Comparison of ENCODE assay signal across 8 mouse cellular contexts in genomic region chr7:126861429-126862130, GRCm38 (mm10). TPM values are rescaled to one million over a fixed set of nuclear protein-coding genes. Genes with fewer than 3 reads are reported as not detected.
A peak's percentile ranks its signal among the peaks of the same experiment; 100 is the strongest.
DNase-seq lines count a peak whose midpoint lies in the region; ATAC-seq and TF ChIP-seq lines count a peak whose summit lies in the region.

Hirip3 (plus strand) TSS chr7:126861972.

- peaks cover 82% of the 10 kb centered on the region for H3K36me3 ChIP-seq in forebrain, embryonic 10.5 days (replicated peaks)
- H3K36me3 ChIP-seq in heart, embryonic 15.5 days = peaks cover 41% of the 10 kb centered on the region; the same call in 1 of the 2 replicates
- H3K36me3 ChIP-seq in liver, embryonic 14.5 days (replicated peaks; ENCODE audit: control insufficient read depth, insufficient read depth, low read depth) = peaks cover 33% of the 10 kb centered on the region
- peaks cover 13% of the 10 kb centered on the region for H3K36me3 ChIP-seq in neural tube, embryonic 11.5 days (ENCODE audit: control insufficient read depth, insufficient read depth, low read length)
- peaks cover 3% of the 10 kb centered on the region for H3K36me3 ChIP-seq in stomach, postnatal 0 days (ENCODE audit: control insufficient read depth, insufficient read depth, low read length)

- peak within 1 kb of the TSS; percentile 76 for H3K4me2 ChIP-seq in heart, embryonic 15.5 days
- H3K4me2 ChIP-seq in liver, embryonic 14.5 days (ENCODE audit: low read depth) = peak within 1 kb of the TSS; percentile 99
- H3K4me2 ChIP-seq in neural tube, embryonic 11.5 days (ENCODE audit: low read depth) = peak within 1 kb of the TSS; percentile 85
- peak within 1 kb of the TSS; percentile 55 for H3K4me2 ChIP-seq in stomach, postnatal 0 days (replicated peaks; ENCODE audit: low read depth)

- no peaks in the 10 kb centered on the region for H3K9me3 ChIP-seq in forebrain, embryonic 10.5 days
- H3K9me3 ChIP-seq in heart, embryonic 15.5 days (replicated peaks) = no peaks in the 10 kb centered on the region
- no peaks in the 10 kb centered on the region for H3K9me3 ChIP-seq in liver, embryonic 14.5 days (ENCODE audit: control insufficient read depth, low read length)
- no peaks in the 10 kb centered on the region for H3K9me3 ChIP-seq in neural tube, embryonic 11.5 days (ENCODE audit: control insufficient read depth, low read length)
- no peaks in the 10 kb centered on the region for H3K9me3 ChIP-seq in stomach, postnatal 0 days (ENCODE audit: control insufficient read depth, low read length)

- H3K9ac ChIP-seq in heart, embryonic 15.5 days = peak within 1 kb of the TSS; percentile 64
- H3K9ac ChIP-seq in liver, embryonic 14.5 days (replicated peaks) = peak within 1 kb of the TSS; percentile 83
- H3K9ac ChIP-seq in neural tube, embryonic 11.5 days (ENCODE audit: low read length) = peak within 1 kb of the TSS; percentile 70
- peak within 1 kb of the TSS; percentile 65 for H3K9ac ChIP-seq in stomach, postnatal 0 days (ENCODE audit: low read length)

- ATAC-seq in CD4-positive, CD25-positive, alpha-beta regulatory T cell, adult 4 months = peak; percentile 88
- peak; percentile 94 for ATAC-seq in heart, embryonic 15.5 days (replicated peaks; ENCODE audit: insufficient number of reproducible peaks, insufficient read depth, low FRiP score, low read depth)
- ATAC-seq in liver, embryonic 14.5 days (ENCODE audit: insufficient read depth) = peak; percentile 93
- peak; percentile 81 for ATAC-seq in neural tube, embryonic 11.5 days (ENCODE audit: insufficient read depth, low FRiP score, low TSS enrichment)
- ATAC-seq in stomach, postnatal 0 days (ENCODE audit: low FRiP score, low TSS enrichment) = peak; percentile 94

- TF ChIP-seq CTCF in liver, embryonic 14.5 days (IDR thresholded peaks at IDR 0.05; ENCODE audit: low read depth) = no peak
- no peak for TF ChIP-seq CTCF in stomach, postnatal 0 days (IDR thresholded peaks at IDR 0.05; ENCODE audit: low read depth)

- H3K27me3 ChIP-seq in forebrain, embryonic 10.5 days (ENCODE audit: poor library complexity, severe bottlenecking) = no peaks in the 10 kb centered on the region
- H3K27me3 ChIP-seq in heart, embryonic 15.5 days = no peaks in the 10 kb centered on the region
- no peaks in the 10 kb centered on the region for H3K27me3 ChIP-seq in liver, embryonic 14.5 days (ENCODE audit: control insufficient read depth, insufficient read depth, low read length)
- no peaks in the 10 kb centered on the region for H3K27me3 ChIP-seq in neural tube, embryonic 11.5 days (ENCODE audit: control insufficient read depth, insufficient read depth, low read length)
- no peaks in the 10 kb centered on the region for H3K27me3 ChIP-seq in stomach, postnatal 0 days (ENCODE audit: control insufficient read depth, insufficient read depth, low read length)

- WGBS in forebrain, embryonic 10.5 days = 4% methylated on average over 42 of the region's 42 CpGs
- WGBS in heart, embryonic 15.5 days = 2% methylated on average over 42 of the region's 42 CpGs
- 1% methylated on average over 42 of the region's 42 CpGs for WGBS in liver, embryonic 14.5 days (ENCODE audit: insufficient replicate concordance)
- 2% methylated on average over 42 of the region's 42 CpGs for WGBS in neural tube, embryonic 11.5 days
- WGBS in stomach, postnatal 0 days = under 1% methylated on average over 42 of the region's 42 CpGs

- H3K27ac ChIP-seq in forebrain, embryonic 10.5 days = peak within 1 kb of the TSS; percentile 93
- H3K27ac ChIP-seq in heart, embryonic 15.5 days = peak within 1 kb of the TSS; percentile 84
- H3K27ac ChIP-seq in liver, embryonic 14.5 days = peak within 1 kb of the TSS; percentile 58
- peak within 1 kb of the TSS; percentile 78 for H3K27ac ChIP-seq in neural tube, embryonic 11.5 days (ENCODE audit: low read depth, low read length)
- H3K27ac ChIP-seq in stomach, postnatal 0 days (replicated peaks) = peak within 1 kb of the TSS; percentile 35

- H3K4me1 ChIP-seq in forebrain, embryonic 10.5 days = peaks cover 46% of the 10 kb centered on the region
- peaks cover 30% of the 10 kb centered on the region for H3K4me1 ChIP-seq in heart, embryonic 15.5 days (replicated peaks)
- peaks cover 14 to 20% of the 10 kb centered on the region in 2 experiments for H3K4me1 ChIP-seq in liver, embryonic 14.5 days (replicated peaks; ENCODE audit: control insufficient read depth in 2 of 2, insufficient read depth in 2 of 2, low read length in 1 of 2)
- peaks cover 22% of the 10 kb centered on the region for H3K4me1 ChIP-seq in neural tube, embryonic 11.5 days (ENCODE audit: control insufficient read depth, insufficient read depth, low read length)
- H3K4me1 ChIP-seq in stomach, postnatal 0 days (replicated peaks; ENCODE audit: control insufficient read depth, insufficient read depth) = peaks cover 5% of the 10 kb centered on the region; the same call in 1 of the 2 replicates

- TF ChIP-seq EP300 in liver, embryonic 14.5 days (IDR thresholded peaks at IDR 0.05; ENCODE audit: low read depth) = no peak
- TF ChIP-seq EP300 in stomach, postnatal 0 days (optimal IDR thresholded peaks at IDR 0.05) = no peak

- peak within 1 kb of the TSS; percentile 72 for H3K4me3 ChIP-seq in forebrain, embryonic 10.5 days
- peak within 1 kb of the TSS; percentile 67 for H3K4me3 ChIP-seq in heart, embryonic 15.5 days
- H3K4me3 ChIP-seq in liver, embryonic 14.5 days (ENCODE audit: insufficient read depth in 1 of 2, low read depth in 2 of 2, low read length in 2 of 2) = peak within 1 kb of the TSS; percentile 80 to 95
- peak within 1 kb of the TSS; percentile 60 for H3K4me3 ChIP-seq in neural tube, embryonic 11.5 days (ENCODE audit: low read depth, low read length)
- peak within 1 kb of the TSS; percentile 67 for H3K4me3 ChIP-seq in stomach, postnatal 0 days (ENCODE audit: low read depth, low read length)

- peak; percentile 90 for DNase-seq in c-Kit-negative CD71-positive TER-119-positive erythroid progenitor cells, embryonic 14.5 days (ENCODE audit: low read depth, low spot score)
- DNase-seq in forebrain, embryonic 10.5 days (ENCODE audit: extremely low spot score, low spot score) = peak; percentile 95
- DNase-seq in kidney, postnatal 25 days = peak; percentile 97 to 98
- DNase-seq in liver, embryonic 14.5 days (ENCODE audit: low read depth in 3 of 3, low spot score in 3 of 3) = peak; percentile 91 to 94 (median 93)
- DNase-seq in neural tube, embryonic 11.5 days (ENCODE audit: low spot score) = peak; percentile 96
- DNase-seq in stomach, postnatal 0 days (ENCODE audit: low spot score) = peak; percentile 96

RNA-seq across cellular contexts. Expression of gene Hirip3, which starts in this region (rescaled TPM):
- 10 to 100 TPM; 12.7 to 20.6 TPM for polyA plus RNA-seq in CD4-positive, CD25-positive, alpha-beta regulatory T cell, adult 4 months (2017; shearing (Covaris generic))
- polyA plus RNA-seq in forebrain, embryonic 10.5 days (2016; fragmentation: Nextera tagmentation; extraction: Ambion mirVana) = 57.4 and 65.2 TPM in 2 replicates
- 14.3 and 24.2 TPM in 2 replicates for polyA plus RNA-seq in heart, embryonic 15.5 days (2015; fragmentation: Nextera tagmentation; extraction: Ambion mirVana)
- polyA plus RNA-seq in liver, embryonic 14.5 days (2012; rRNA removed) = 24.7 and 58.1 TPM in 2 replicates
- 5.2 and 5.6 TPM in 2 replicates for polyA plus RNA-seq in liver, embryonic 14.5 days (2014; fragmentation: Nextera tagmentation; extraction: Ambion mirVana)
- 21.0 and 23.4 TPM in 2 replicates for polyA plus RNA-seq in neural tube, embryonic 11.5 days (2014; fragmentation: Nextera tagmentation; extraction: Ambion mirVana)
- 5.7 and 7.6 TPM in 2 replicates for polyA plus RNA-seq in stomach, postnatal 0 days (2015; fragmentation: Nextera tagmentation; extraction: Ambion mirVana)

Comparison
In these comparisons a context has a peak if more than half of its experiments do, and no peak if none do; other contexts are left out.
1. Peak in every context shown above with its lines: DNase-seq, ATAC-seq, H3K4me3 ChIP-seq and H3K27ac ChIP-seq.
2. H3K27ac ChIP-seq: peak in every context shown above with its lines; median percentile 93 in forebrain, embryonic 10.5 days; 84 in heart, embryonic 15.5 days; 78 in neural tube, embryonic 11.5 days; 58 in liver, embryonic 14.5 days; 35 in stomach, postnatal 0 days.